In the genomic region with DNA sequence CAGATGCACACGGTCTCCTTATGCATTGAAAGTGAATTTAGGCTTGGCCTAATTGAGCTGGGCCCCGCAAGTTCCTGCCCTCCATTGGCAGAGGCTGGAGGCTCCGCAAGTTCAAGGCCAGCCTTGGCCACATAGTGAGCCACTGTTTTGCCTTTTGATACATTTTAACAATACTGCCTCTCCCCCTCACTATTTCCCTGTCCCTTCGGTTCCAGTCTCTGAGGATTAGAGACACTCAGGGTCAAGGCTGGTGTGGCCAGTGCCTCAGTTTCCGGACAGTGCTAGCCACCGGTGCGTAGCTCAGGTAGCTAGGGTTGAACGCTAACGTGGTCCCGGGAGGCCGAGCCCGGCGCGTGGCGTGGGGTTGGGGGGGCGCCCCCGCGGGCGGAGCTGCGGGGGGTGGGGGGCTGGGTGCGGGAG, we compare ENCODE assay signal across 8 mouse cellular contexts. TPM values are rescaled to one million over a fixed set of nuclear protein-coding genes. Genes with fewer than 3 reads are reported as not detected.
A peak's percentile ranks its signal among the peaks of the same experiment; 100 is the strongest.
DNase-seq lines count a peak whose midpoint lies in the region; ATAC-seq lines count a peak whose summit lies in the region.

No protein-coding gene starts in this region.

- H3K4me2 ChIP-seq in forebrain, embryonic 16.5 days (ENCODE audit: low read length) = peak overlapping the region; percentile 75
- H3K4me2 ChIP-seq in liver, embryonic 15.5 days = peak overlapping the region; percentile 66

- H3K27me3 ChIP-seq in forebrain, embryonic 16.5 days (replicated peaks; ENCODE audit: control insufficient read depth, insufficient read depth, low read length) = no peaks in the 10 kb centered on the region
- peaks cover 30% of the 10 kb centered on the region for H3K27me3 ChIP-seq in liver, embryonic 15.5 days

- peak; percentile 12; the same call in 1 of the 2 replicates for ATAC-seq in forebrain, embryonic 16.5 days
- no peak for ATAC-seq in liver, embryonic 15.5 days (ENCODE audit: insufficient read depth)

- peak; percentile 40 for DNase-seq in kidney, adult 18-20 months
- DNase-seq in kidney, postnatal 10 days = no peak
- DNase-seq in adipocyte (ENCODE audit: low spot score) = peak; percentile 45
- DNase-seq in right cerebral cortex, adult 18-20 months = no peak
- no peak for DNase-seq in urinary bladder, postnatal 25 days (ENCODE audit: low spot score)
- no peak for DNase-seq in left cerebral cortex, adult 8-10 months (ENCODE audit: low spot score in 2 of 2)

- peaks cover 41% of the 10 kb centered on the region for H3K4me1 ChIP-seq in forebrain, embryonic 16.5 days (replicated peaks; ENCODE audit: control insufficient read depth, insufficient read depth, low read length)
- H3K4me1 ChIP-seq in liver, embryonic 15.5 days (replicated peaks) = peaks cover 14% of the 10 kb centered on the region

- no peaks in the 10 kb centered on the region for H3K9me3 ChIP-seq in forebrain, embryonic 16.5 days (ENCODE audit: control insufficient read depth, low read length)
- no peaks in the 10 kb centered on the region for H3K9me3 ChIP-seq in liver, embryonic 15.5 days (replicated peaks)

- H3K36me3 ChIP-seq in forebrain, embryonic 16.5 days (ENCODE audit: control insufficient read depth, insufficient read depth) = no peaks in the 10 kb centered on the region
- no peaks in the 10 kb centered on the region for H3K36me3 ChIP-seq in liver, embryonic 15.5 days (replicated peaks)

- H3K4me3 ChIP-seq in forebrain, embryonic 16.5 days (replicated peaks; ENCODE audit: low read length) = peak overlapping the region; percentile 79
- peak overlapping the region; percentile 59 for H3K4me3 ChIP-seq in liver, embryonic 15.5 days (replicated peaks)

- WGBS in forebrain, embryonic 16.5 days = 5% methylated on average over 20 of the region's 21 CpGs
- 8% methylated on average over 21 of the region's 21 CpGs for WGBS in liver, embryonic 15.5 days (ENCODE audit: insufficient replicate concordance)

- peak overlapping the region; percentile 97 for H3K9ac ChIP-seq in forebrain, embryonic 16.5 days (replicated peaks; ENCODE audit: low read depth, low read length)
- H3K9ac ChIP-seq in liver, embryonic 15.5 days = peak overlapping the region; percentile 50

- peak overlapping the region; percentile 90 for H3K27ac ChIP-seq in forebrain, embryonic 16.5 days (ENCODE audit: low read length)
- H3K27ac ChIP-seq in liver, embryonic 15.5 days (replicated peaks) = no peak overlapping the region

RNA-seq across cellular contexts. Expression of gene Src, which starts 5.5 kb away (rescaled TPM):
- 32.2 and 36.6 TPM in 2 replicates for polyA plus RNA-seq in forebrain, embryonic 16.5 days (2015; fragmentation: Nextera tagmentation; extraction: Ambion mirVana)
- 1.8 and 2.2 TPM in 2 replicates for polyA plus RNA-seq in liver, embryonic 15.5 days (2015; fragmentation: Nextera tagmentation; extraction: Ambion mirVana)
- 100 to 1,000 TPM; 107 to 122 (median 115) TPM for total RNA-seq in left cerebral cortex, adult 8-10 months (2022)

RNA-seq across cellular contexts. Expression of gene Manbal, which starts 56.3 kb away (rescaled TPM):
- 97.5 and 105 TPM in 2 replicates for polyA plus RNA-seq in forebrain, embryonic 16.5 days (2015; fragmentation: Nextera tagmentation; extraction: Ambion mirVana)
- polyA plus RNA-seq in liver, embryonic 15.5 days (2015; fragmentation: Nextera tagmentation; extraction: Ambion mirVana) = 21.8 and 22.3 TPM in 2 replicates
- total RNA-seq in left cerebral cortex, adult 8-10 months (2022) = 10 to 100 TPM; 60.3 to 66.1 (median 63.8) TPM

Comparison
In these comparisons a context has a peak if more than half of its experiments do, and no peak if none do; other contexts are left out.
1. DNase-seq: peak in kidney, adult 18-20 months (single experiment) and adipocyte (single experiment); none in kidney, postnatal 10 days (single experiment), right cerebral cortex, adult 18-20 months (single experiment), urinary bladder, postnatal 25 days (single experiment) and left cerebral cortex, adult 8-10 months (0 of 2).
2. RNA of gene Src, which starts 5.5 kb away (polyA plus RNA-seq): 32.2 to 36.6 TPM in forebrain, embryonic 16.5 days; 1.8 to 2.2 TPM in liver, embryonic 15.5 days; every median in the first group is over 10 times any median in the second.